Mouse (Mus musculus) thymus, adult 2 months (tissue): ENCODE measurements at regions not wholly inside any gene's neighbourhood (a gene's known extent, or its start where the extent isn't known, plus 50 kb on each side); places are given as distances from the start of the nearest gene placed in this dataset.

Source experiments
- CTCF ChIP-seq: fragments of 200-500 bp; IDR thresholded peaks from 2 replicates; pipeline ENCODE4 v1.5.1; 2012; ENCODE audit warnings: mild to moderate bottlenecking, control low read depth, low read length, moderate library complexity, borderline replicate concordance; ENCODE audit not compliant: control insufficient read depth, poor library complexity, insufficient read depth; ENCODE audit errors: extremely low read depth
- POLR2A ChIP-seq: fragments of 200-500 bp; IDR thresholded peaks from 2 replicates; pipeline ENCODE4 v1.6.1; 2012; ENCODE audit warnings: mild to moderate bottlenecking, low read length, control low read depth, moderate library complexity; ENCODE audit not compliant: control insufficient read depth, poor library complexity, insufficient read depth; ENCODE audit errors: extremely low read depth

DNA sequence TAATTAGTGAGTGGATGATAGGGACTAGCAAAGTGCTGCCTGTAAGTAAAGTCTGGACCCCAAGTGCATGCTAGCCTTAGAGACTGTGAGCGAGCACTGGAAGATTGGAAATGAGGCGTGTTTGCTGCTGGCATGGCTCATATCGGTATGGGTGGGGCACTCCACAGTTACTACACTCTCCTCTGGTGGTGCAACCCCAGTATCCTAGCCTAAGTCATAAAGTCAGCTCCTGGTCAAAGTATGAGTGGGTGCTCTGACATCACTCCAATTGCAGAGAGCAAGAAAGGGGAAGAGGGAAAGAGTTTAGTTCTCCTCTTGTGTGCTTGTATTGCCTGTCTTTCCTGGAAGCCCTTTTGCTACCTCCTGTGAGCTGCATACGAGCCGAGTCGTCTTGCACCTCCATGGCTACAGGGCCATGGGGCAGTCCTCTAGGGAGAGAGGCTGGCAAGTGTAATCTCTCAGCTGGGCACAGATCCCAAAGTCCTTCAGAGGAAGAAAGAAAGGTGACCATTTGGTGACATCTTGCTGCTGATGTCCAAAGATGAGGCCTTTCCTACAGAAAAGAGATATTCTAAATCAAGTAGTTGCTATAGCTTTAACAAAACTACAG, 281.2 kb upstream of the Id2 start:
- TF ChIP-seq POLR2A: no peak
- no peak for TF ChIP-seq CTCF
